Mouse (Mus musculus): Measurements from ENCODE around the gene Sik3. TPM values are rescaled to one million over a fixed set of nuclear protein-coding genes. Genes with fewer than 3 reads are reported as not detected.
"Not testable (repeated sequence)": the region's sequence is repeated elsewhere in the genome, so short reads cannot be mapped to it uniquely, and the experiment has no call there.

Gene Sik3
- polyA plus RNA-seq, 1 experiment, result 30.4 TPM

DNA sequence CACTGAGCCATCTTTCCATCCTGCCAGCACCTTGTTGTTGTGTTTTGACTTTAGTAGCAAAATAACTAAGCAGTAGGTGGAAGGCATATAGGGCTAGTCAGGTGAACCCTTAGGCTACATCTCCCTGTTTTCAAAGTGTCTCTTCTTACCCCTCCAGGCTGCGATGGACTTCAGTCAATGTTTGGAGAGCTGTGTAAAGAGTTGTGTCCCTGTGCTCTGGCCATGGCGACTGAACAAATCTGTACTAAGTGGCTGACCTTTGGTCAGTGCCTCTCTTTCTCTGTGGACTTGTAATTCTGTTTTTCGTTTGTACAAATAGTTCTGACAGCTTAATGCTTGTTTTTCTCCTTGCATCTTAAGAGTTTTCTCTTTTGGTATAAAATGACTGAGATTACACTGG, 74.2 kb downstream of the Sik3 start:
- Histone ChIP-seq H3K27me3 (ENCODE audit: control insufficient read depth, insufficient read depth, low read length) (no peaks in the 10 kb centered on the region), H3K27ac (ENCODE audit: control insufficient read depth, insufficient read depth, low read depth, low read length) (no peak overlapping the region), H3K4me1 (ENCODE audit: control insufficient read depth, insufficient read depth, low read length) (no peaks in the 10 kb centered on the region), H3K36me3 (ENCODE audit: control insufficient read depth, insufficient read depth, low read length) (no peaks in the 10 kb centered on the region), H3K4me3 (ENCODE audit: control insufficient read depth, low read depth, low read length) (no peak overlapping the region)
- TF ChIP-seq CTCF (IDR thresholded peaks at IDR 0.05; ENCODE audit: control insufficient read depth, insufficient read depth, insufficient replicate concordance, low read depth, low read length), result no peak
- TF ChIP-seq POLR2A (IDR thresholded peaks at IDR 0.05; ENCODE audit: control insufficient read depth, low read depth, low read length), result no peak

DNA sequence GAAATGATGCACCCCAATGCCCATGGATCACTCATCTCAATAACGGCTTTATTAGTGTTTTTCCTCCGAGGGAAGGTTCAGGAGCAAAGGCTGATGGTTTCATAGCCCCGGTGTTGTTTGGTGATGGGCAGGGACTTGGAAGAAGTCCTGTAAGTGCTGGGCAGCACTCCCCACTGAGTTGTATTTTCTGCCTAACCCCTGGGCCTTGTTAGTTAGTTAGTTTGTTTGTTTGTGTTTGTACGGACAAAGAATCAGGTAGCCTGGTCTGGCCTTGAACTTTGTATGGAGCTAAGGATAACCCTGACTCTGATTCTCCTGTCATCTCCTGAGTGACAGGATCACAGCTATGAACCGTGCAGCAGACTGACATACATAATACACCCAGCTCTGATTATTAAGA, 74.8 kb downstream of the Sik3 start:
- Histone ChIP-seq H3K27me3 (ENCODE audit: control insufficient read depth, insufficient read depth, low read length) (no peaks in the 10 kb centered on the region), H3K4me1 (ENCODE audit: control insufficient read depth, insufficient read depth, low read length) (no peaks in the 10 kb centered on the region), H3K36me3 (ENCODE audit: control insufficient read depth, insufficient read depth, low read length) (no peaks in the 10 kb centered on the region), H3K4me3 (ENCODE audit: control insufficient read depth, low read depth, low read length) (no peak overlapping the region), H3K27ac (ENCODE audit: control insufficient read depth, insufficient read depth, low read depth, low read length) (no peak overlapping the region)
- TF ChIP-seq CTCF (IDR thresholded peaks at IDR 0.05; ENCODE audit: control insufficient read depth, insufficient read depth, insufficient replicate concordance, low read depth, low read length), result no peak
- no peak for TF ChIP-seq POLR2A (IDR thresholded peaks at IDR 0.05; ENCODE audit: control insufficient read depth, low read depth, low read length)

DNA sequence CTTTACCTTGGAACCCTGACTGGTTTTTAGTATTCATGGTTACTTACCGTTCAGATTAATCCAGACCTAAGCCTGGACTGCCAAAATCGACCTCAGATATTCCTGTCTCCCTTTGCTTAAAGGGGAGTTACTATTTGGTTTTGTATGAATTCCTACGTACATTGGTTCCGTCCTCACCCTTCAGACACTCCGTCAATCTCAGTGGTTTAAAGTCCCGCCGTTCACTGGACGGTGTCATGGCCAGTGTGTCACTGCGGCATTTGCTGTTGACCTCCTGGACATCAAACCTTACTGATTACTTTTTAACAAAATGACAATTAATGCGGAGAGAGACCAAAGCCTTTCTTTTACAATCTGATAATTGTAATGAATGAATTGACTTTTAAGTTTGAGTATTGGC, 76.1 kb downstream of the Sik3 start:
- no peaks in the 10 kb centered on the region for H3K36me3 ChIP-seq (ENCODE audit: control insufficient read depth, insufficient read depth, low read length)
- H3K27me3 ChIP-seq (ENCODE audit: control insufficient read depth, insufficient read depth, low read length), result no peaks in the 10 kb centered on the region
- TF ChIP-seq POLR2A (IDR thresholded peaks at IDR 0.05; ENCODE audit: control insufficient read depth, low read depth, low read length), result no peak
- no peak for TF ChIP-seq CTCF (IDR thresholded peaks at IDR 0.05; ENCODE audit: control insufficient read depth, insufficient read depth, insufficient replicate concordance, low read depth, low read length)
- H3K4me3 ChIP-seq (ENCODE audit: control insufficient read depth, low read depth, low read length), result no peak overlapping the region
- no peaks in the 10 kb centered on the region for H3K4me1 ChIP-seq (ENCODE audit: control insufficient read depth, insufficient read depth, low read length)
- no peak overlapping the region for H3K27ac ChIP-seq (ENCODE audit: control insufficient read depth, insufficient read depth, low read depth, low read length)

DNA sequence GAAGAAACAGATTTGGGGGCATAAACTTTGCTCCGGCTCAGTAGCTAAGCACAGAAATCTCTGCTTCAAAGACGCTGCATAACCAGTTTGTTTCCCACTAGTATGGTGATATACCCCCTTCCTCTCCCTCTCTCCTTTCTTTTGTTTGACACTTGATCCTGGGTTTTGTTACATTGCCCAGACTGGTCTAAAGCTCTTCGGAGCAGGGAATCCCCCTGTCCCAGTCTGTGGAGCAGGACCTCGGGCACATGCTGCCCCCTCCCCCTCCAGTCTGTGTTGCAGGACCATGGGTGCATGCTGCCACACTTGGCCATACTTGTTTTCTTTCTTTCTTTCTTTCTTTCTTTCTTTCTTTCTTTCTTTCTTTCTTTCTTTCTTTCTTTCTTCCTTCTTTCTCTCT, 77.4 kb downstream of the Sik3 start:
- no peak for TF ChIP-seq POLR2A (IDR thresholded peaks at IDR 0.05; ENCODE audit: control insufficient read depth, low read depth, low read length)
- TF ChIP-seq CTCF (IDR thresholded peaks at IDR 0.05; ENCODE audit: control insufficient read depth, insufficient read depth, insufficient replicate concordance, low read depth, low read length), result no peak
- no peak overlapping the region for H3K4me3 ChIP-seq (ENCODE audit: control insufficient read depth, low read depth, low read length)
- no peak overlapping the region for H3K27ac ChIP-seq (ENCODE audit: control insufficient read depth, insufficient read depth, low read depth, low read length)
- H3K4me1 ChIP-seq (ENCODE audit: control insufficient read depth, insufficient read depth, low read length), result no peaks in the 10 kb centered on the region
- H3K36me3 ChIP-seq (ENCODE audit: control insufficient read depth, insufficient read depth, low read length), result no peaks in the 10 kb centered on the region
- H3K27me3 ChIP-seq (ENCODE audit: control insufficient read depth, insufficient read depth, low read length), result no peaks in the 10 kb centered on the region

DNA sequence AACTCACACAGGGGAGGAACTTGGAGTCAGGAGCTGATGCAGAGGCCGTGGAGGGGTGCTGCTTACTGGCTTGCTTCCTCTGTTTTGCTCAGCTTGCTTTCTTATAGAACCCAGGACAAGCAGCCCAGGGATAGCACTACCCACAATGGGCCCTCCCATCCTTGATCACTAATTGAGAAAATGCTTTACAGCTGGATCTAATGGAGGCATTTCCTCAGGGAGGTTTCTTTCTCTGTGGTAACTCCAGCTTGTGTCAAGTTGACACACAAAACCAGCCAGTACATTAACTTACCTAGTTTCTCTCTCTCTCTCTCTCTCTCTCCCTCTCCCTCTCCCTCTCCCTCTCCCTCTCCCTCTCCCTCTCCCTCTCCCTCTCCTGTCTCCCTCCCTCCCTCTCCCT, 78.5 kb downstream of the Sik3 start:
- not testable (repeated sequence) for H3K36me3 ChIP-seq (ENCODE audit: control insufficient read depth, insufficient read depth, low read length); H3K27me3 ChIP-seq (ENCODE audit: control insufficient read depth, insufficient read depth, low read length); H3K4me3 ChIP-seq (ENCODE audit: control insufficient read depth, low read depth, low read length); H3K27ac ChIP-seq (ENCODE audit: control insufficient read depth, insufficient read depth, low read depth, low read length); H3K4me1 ChIP-seq (ENCODE audit: control insufficient read depth, insufficient read depth, low read length)

DNA sequence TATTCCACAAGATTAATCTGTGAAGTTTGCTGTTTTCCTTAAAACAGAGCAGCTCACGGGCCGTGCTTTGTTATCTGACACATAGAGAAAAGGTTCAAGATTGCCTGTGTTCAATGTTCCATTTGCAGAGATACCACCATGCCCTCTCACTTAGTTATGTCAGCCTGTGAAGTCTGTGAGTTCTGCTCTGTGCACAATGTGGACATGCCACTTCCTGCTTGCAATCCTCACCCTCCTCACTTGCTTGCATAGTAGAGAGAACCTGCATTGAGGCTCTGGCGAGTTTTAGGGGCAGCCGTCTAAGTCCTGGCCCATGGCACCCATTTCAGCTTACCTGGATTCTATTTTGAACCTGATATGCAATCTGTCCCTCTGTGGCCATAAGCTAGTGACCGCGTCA, 80.0 kb downstream of the Sik3 start:
- no peak overlapping the region for H3K27ac ChIP-seq (ENCODE audit: control insufficient read depth, insufficient read depth, low read depth, low read length)
- no peaks in the 10 kb centered on the region for H3K27me3 ChIP-seq (ENCODE audit: control insufficient read depth, insufficient read depth, low read length)
- H3K4me3 ChIP-seq (ENCODE audit: control insufficient read depth, low read depth, low read length), result no peak overlapping the region
- no peaks in the 10 kb centered on the region for H3K36me3 ChIP-seq (ENCODE audit: control insufficient read depth, insufficient read depth, low read length)
- H3K4me1 ChIP-seq (ENCODE audit: control insufficient read depth, insufficient read depth, low read length), result no peaks in the 10 kb centered on the region
- no peak for TF ChIP-seq POLR2A (IDR thresholded peaks at IDR 0.05; ENCODE audit: control insufficient read depth, low read depth, low read length)
- no peak for TF ChIP-seq CTCF (IDR thresholded peaks at IDR 0.05; ENCODE audit: control insufficient read depth, insufficient read depth, insufficient replicate concordance, low read depth, low read length)

DNA sequence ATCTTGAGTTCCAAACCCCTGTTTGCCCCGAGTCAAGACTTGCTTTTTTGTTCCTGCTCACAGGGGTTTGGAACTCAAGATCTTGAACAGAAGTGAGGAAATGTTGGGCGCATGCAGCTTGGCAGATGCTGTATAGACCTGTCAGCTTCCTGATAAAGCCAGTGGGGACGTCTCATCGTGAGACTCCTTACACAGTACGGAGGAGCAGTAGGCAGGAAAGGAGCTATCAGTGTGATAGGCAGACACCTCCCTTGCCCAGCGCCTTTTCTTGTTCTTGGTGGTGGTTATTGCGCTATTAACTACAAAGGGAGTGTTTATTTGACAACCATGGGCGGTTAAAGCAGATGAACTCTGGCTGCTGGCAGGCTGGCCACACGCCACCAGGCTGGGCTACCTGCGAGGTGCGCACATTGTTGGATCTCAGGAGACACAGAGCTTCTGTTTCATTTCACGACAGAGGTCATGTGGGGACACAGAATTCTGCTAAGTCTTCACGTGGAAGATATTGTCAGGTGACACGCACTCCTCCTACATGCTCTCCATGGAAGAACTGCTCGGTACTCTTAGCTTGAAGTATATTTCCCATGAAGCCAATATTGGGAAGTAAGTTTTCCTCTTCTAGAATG, 85.9 kb downstream of the Sik3 start:
- Histone ChIP-seq H3K4me1 (ENCODE audit: control insufficient read depth, insufficient read depth, low read length) (no peaks in the 10 kb centered on the region), H3K4me3 (ENCODE audit: control insufficient read depth, low read depth, low read length) (no peak overlapping the region), H3K36me3 (ENCODE audit: control insufficient read depth, insufficient read depth, low read length) (no peaks in the 10 kb centered on the region), H3K27ac (ENCODE audit: control insufficient read depth, insufficient read depth, low read depth, low read length) (no peak overlapping the region), H3K27me3 (ENCODE audit: control insufficient read depth, insufficient read depth, low read length) (no peaks in the 10 kb centered on the region)
- TF ChIP-seq POLR2A (IDR thresholded peaks at IDR 0.05; ENCODE audit: control insufficient read depth, low read depth, low read length), result no peak
- TF ChIP-seq CTCF (IDR thresholded peaks at IDR 0.05; ENCODE audit: control insufficient read depth, insufficient read depth, insufficient replicate concordance, low read depth, low read length), result no peak

DNA sequence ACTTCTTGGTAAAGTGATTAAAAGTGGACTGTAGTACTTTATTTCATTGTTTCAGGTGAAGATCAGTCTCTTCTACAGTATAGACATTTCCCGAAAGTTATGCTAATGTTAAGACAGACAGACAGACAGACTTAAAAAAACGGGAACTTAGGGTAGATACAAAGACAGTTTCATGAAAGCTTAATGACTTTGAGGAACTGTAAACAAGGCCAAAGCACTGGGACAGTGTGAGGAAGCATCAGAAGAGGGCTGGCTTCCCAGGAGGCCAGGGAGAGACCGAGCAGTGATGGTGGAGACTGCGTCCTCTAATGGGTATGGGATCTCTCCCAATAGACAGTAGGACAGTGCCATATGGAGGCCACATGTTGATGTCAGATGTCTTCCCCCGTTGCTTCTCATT, 86.5 kb downstream of the Sik3 start:
- H3K36me3 ChIP-seq (ENCODE audit: control insufficient read depth, insufficient read depth, low read length), result no peaks in the 10 kb centered on the region
- TF ChIP-seq CTCF (IDR thresholded peaks at IDR 0.05; ENCODE audit: control insufficient read depth, insufficient read depth, insufficient replicate concordance, low read depth, low read length) (no peak), POLR2A (IDR thresholded peaks at IDR 0.05; ENCODE audit: control insufficient read depth, low read depth, low read length) (no peak)
- H3K4me3 ChIP-seq (ENCODE audit: control insufficient read depth, low read depth, low read length), result no peak overlapping the region
- H3K4me1 ChIP-seq (ENCODE audit: control insufficient read depth, insufficient read depth, low read length), result no peaks in the 10 kb centered on the region
- H3K27ac ChIP-seq (ENCODE audit: control insufficient read depth, insufficient read depth, low read depth, low read length), result no peak overlapping the region
- H3K27me3 ChIP-seq (ENCODE audit: control insufficient read depth, insufficient read depth, low read length), result no peaks in the 10 kb centered on the region
